Mouse (Mus musculus): ENCODE data around the gene Hspb2. TPM values are rescaled to one million over a fixed set of nuclear protein-coding genes. Genes with fewer than 3 reads are reported as not detected.

Hspb2 gene
- polyA plus RNA-seq, 1 experiment, result not detected

DNA sequence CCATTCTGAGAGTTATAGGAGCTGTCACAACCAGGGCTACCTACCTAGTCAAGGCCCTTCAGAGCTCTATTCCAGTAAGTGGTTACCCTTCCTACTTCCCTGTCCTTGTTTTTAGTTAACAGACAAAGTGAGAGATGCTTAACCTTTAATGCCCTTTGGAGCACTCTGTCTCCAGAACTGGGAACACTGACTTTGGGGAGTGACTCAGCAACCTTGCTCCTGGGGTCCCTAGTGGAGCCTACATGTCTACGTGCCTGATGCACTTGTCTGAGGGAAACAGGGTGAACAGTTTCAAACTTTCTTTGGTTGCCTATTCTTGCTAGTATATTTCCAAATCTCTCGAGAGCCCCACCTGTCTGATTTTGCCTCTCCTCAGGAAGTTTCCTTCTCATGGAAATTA is 9.4 kb downstream of the Hspb2 start:
- Histone ChIP-seq H3K4me3 (replicated peaks; ENCODE audit: control insufficient read depth, low read depth, low read length) (no peak overlapping the region), H3K27ac (ENCODE audit: control insufficient read depth, insufficient read depth, low read depth, low read length, poor library complexity) (no peak overlapping the region), H3K4me1 (ENCODE audit: control insufficient read depth, insufficient read depth, low read length) (peaks cover 2% of the 10 kb centered on the region; the same call in 1 of the 2 replicates)
- TF ChIP-seq CTCF (IDR thresholded peaks at IDR 0.05; ENCODE audit: control insufficient read depth, insufficient read depth, low read length) (no peak), POLR2A (IDR thresholded peaks at IDR 0.05; ENCODE audit: borderline replicate concordance, control insufficient read depth, low read depth, low read length) (no peak)
- WGBS, result 35% methylated on average over 2 of the region's 2 CpGs

- Histone ChIP-seq H3K27ac (ENCODE audit: control insufficient read depth, insufficient read depth, low read depth, low read length, poor library complexity) (no peak overlapping the region), H3K4me1 (ENCODE audit: control insufficient read depth, insufficient read depth, low read length) (peaks cover 2% of the 10 kb centered on the region; the same call in 1 of the 2 replicates), H3K4me3 (replicated peaks; ENCODE audit: control insufficient read depth, low read depth, low read length) (no peak overlapping the region)
- 69% methylated on average over 3 of the region's 3 CpGs for WGBS
- TF ChIP-seq POLR2A (IDR thresholded peaks at IDR 0.05; ENCODE audit: borderline replicate concordance, control insufficient read depth, low read depth, low read length), result no peak
- no peak for TF ChIP-seq CTCF (IDR thresholded peaks at IDR 0.05; ENCODE audit: control insufficient read depth, insufficient read depth, low read length)
Observed at GRCm38 (mm10) chr9:50742261-50742660, 9.9 kb downstream of the Hspb2 start.

- Histone ChIP-seq H3K4me3 (replicated peaks; ENCODE audit: control insufficient read depth, low read depth, low read length) (no peak overlapping the region), H3K27ac (ENCODE audit: control insufficient read depth, insufficient read depth, low read depth, low read length, poor library complexity) (no peak overlapping the region), H3K4me1 (ENCODE audit: control insufficient read depth, insufficient read depth, low read length) (peaks cover 2% of the 10 kb centered on the region; the same call in 1 of the 2 replicates)
- 83% methylated on average over 14 of the region's 14 CpGs for WGBS
- TF ChIP-seq POLR2A (IDR thresholded peaks at IDR 0.05; ENCODE audit: borderline replicate concordance, control insufficient read depth, low read depth, low read length) (no peak), CTCF (IDR thresholded peaks at IDR 0.05; ENCODE audit: control insufficient read depth, insufficient read depth, low read length) (no peak)
Observed at GRCm38 (mm10) chr9:50740867-50741784, 11.0 kb downstream of the Hspb2 start.

DNA sequence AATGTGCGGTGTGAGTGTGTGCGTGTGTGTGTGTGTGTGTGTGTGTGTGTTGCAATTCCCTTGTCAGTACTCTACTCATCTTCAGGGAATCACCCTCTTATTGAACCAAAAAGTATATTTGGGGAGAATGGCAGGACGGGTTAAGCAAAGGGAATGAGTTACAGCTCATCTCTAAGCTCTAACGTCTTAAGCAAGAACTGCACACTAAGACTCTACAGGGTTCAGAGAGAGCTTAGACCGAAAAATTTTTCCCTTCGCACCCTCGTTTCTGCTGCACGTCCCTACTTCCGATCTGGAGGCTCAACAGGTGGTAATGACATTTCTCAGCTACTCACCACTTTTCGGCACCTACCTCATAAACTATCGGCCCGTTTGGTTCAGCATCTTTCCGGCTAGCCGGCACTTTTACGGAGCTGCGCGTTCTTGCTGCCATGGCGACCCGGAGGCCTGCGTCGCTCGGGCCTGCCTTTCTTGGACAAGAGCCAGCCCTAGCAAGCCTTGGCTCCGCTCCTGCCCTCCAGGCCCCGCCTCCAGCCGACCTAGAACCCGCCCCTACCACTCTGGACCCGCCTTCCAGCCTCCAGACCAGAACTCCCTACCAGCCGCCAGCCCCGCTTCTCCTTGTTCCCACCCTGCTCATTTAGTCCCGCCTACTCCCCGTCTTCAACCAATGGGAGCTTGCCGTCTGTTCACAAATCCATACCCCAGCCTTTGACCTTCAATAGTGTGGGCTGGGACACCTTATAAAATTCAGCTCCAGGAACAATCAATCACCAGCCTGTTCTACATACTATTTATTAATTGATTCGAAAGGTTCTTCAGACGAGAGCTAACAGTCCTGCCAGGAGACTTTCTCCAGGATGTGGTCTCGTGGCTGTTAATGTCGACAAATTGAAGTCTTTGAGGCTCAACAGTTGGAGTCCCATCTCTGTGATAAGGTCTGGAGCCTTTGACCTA is 13.0 kb downstream of the Hspb2 start, which contains the start of gene Dixdc1:
TSS of gene Dixdc1 (minus strand) at position 604 of the 957 bp plus-strand sequence.
- H3K4me3 ChIP-seq (replicated peaks; ENCODE audit: control insufficient read depth, low read depth, low read length), result peak within 1 kb of the TSS; percentile 54
- peaks cover 2% of the 10 kb centered on the region; the same call in 1 of the 2 replicates for H3K4me1 ChIP-seq (ENCODE audit: control insufficient read depth, insufficient read depth, low read length)
- no peak within 1 kb of the TSS for H3K27ac ChIP-seq (ENCODE audit: control insufficient read depth, insufficient read depth, low read depth, low read length, poor library complexity)
- TF ChIP-seq CTCF (IDR thresholded peaks at IDR 0.05; ENCODE audit: control insufficient read depth, insufficient read depth, low read length) (no peak), POLR2A (IDR thresholded peaks at IDR 0.05; ENCODE audit: borderline replicate concordance, control insufficient read depth, low read depth, low read length) (no peak)
- 6% methylated on average over 36 of the region's 36 CpGs for WGBS

DNA sequence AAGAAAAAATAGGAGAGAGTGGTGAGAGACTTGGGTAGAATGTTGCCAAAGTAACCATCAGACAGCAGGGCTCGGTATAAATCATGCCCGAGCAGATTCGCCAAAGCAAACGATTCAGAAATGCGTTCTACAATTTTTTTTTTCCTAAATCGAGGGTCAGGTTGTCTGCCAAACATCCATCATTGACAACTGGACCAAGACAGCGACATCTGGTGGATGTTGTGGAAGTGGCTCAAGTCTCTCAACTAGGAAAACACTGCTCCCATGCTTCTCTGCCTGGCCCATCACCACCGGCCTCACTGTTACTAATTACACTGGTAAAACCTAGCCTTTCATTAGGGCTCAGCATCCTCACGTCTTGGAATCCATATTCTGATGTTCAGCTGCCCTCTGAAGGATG is 17.2 kb downstream of the Hspb2 start:
- TF ChIP-seq POLR2A (IDR thresholded peaks at IDR 0.05; ENCODE audit: borderline replicate concordance, control insufficient read depth, low read depth, low read length) (no peak), CTCF (IDR thresholded peaks at IDR 0.05; ENCODE audit: control insufficient read depth, insufficient read depth, low read length) (peak; percentile 52)
- H3K4me1 ChIP-seq (ENCODE audit: control insufficient read depth, insufficient read depth, low read length), result peaks cover 2% of the 10 kb centered on the region; the same call in 1 of the 2 replicates
- no peak overlapping the region for H3K4me3 ChIP-seq (replicated peaks; ENCODE audit: control insufficient read depth, low read depth, low read length)
- WGBS, result 3% methylated on average over 9 of the region's 9 CpGs
- no peak overlapping the region for H3K27ac ChIP-seq (ENCODE audit: control insufficient read depth, insufficient read depth, low read depth, low read length, poor library complexity)

- Histone ChIP-seq H3K4me1 (ENCODE audit: control insufficient read depth, insufficient read depth, low read length) (peaks cover 2% of the 10 kb centered on the region), H3K4me3 (replicated peaks; ENCODE audit: control insufficient read depth, low read depth, low read length) (no peak overlapping the region), H3K27ac (ENCODE audit: control insufficient read depth, insufficient read depth, low read depth, low read length, poor library complexity) (no peak overlapping the region)
- TF ChIP-seq POLR2A (IDR thresholded peaks at IDR 0.05; ENCODE audit: borderline replicate concordance, control insufficient read depth, low read depth, low read length), result no peak
- no peak for TF ChIP-seq CTCF (IDR thresholded peaks at IDR 0.05; ENCODE audit: control insufficient read depth, insufficient read depth, low read length)
- 75% methylated on average over 4 of the region's 4 CpGs for WGBS
Observed at GRCm38 (mm10) chr9:50732560-50732959, 19.6 kb downstream of the Hspb2 start.

DNA sequence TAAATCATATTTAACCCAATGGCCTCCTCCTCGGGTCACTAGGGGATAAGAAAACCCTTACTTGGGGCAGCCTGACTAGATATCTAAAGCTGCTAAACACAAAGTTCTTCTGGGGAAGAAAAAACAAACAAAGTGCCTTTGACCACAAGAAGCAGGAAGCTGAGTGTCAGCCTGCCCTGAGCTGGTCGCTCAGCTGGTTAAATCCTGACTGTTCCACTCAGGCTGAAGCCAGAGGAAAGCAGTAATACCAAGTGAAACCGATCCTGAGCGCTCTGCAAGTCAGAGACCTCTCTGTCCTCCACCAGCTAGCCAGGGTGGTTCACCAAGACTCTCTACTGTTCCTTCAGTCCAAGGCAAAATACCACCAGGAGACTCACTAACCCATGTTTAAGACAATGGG is 22.6 kb downstream of the Hspb2 start:
- WGBS, result 19% methylated on average over 4 of the region's 4 CpGs
- H3K4me1 ChIP-seq (ENCODE audit: control insufficient read depth, insufficient read depth, low read length), result peaks cover 2% of the 10 kb centered on the region
- no peak overlapping the region for H3K4me3 ChIP-seq (replicated peaks; ENCODE audit: control insufficient read depth, low read depth, low read length)
- no peak overlapping the region for H3K27ac ChIP-seq (ENCODE audit: control insufficient read depth, insufficient read depth, low read depth, low read length, poor library complexity)
- no peak for TF ChIP-seq POLR2A (IDR thresholded peaks at IDR 0.05; ENCODE audit: borderline replicate concordance, control insufficient read depth, low read depth, low read length)
- TF ChIP-seq CTCF (IDR thresholded peaks at IDR 0.05; ENCODE audit: control insufficient read depth, insufficient read depth, low read length), result no peak
